Mouse (Mus musculus): ENCODE data around the gene Hdgf.

- peak; percentile 93 for TF ChIP-seq CTCF (IDR thresholded peaks at IDR 0.05; ENCODE audit: low read depth)
- peak; percentile 32; the same call in 1 of the 2 replicates for TF ChIP-seq EP300 (IDR thresholded peaks at IDR 0.05; ENCODE audit: low read depth)
Observed at GRCm38 (mm10) chr3:87930078-87930795, 24.1 kb downstream of the Hdgf start, which contains the start of the genes Isg20l2 and Rrnad1.

All from liver, postnatal 0 days (tissue).